Mouse (Mus musculus): ENCODE results near the gene Ncoa4.
"Not testable (repeated sequence)": the region's sequence is repeated elsewhere in the genome, so short reads cannot be mapped to it uniquely, and the experiment has no call there.

Ncoa4 gene

GRCm38 (mm10) chr14:32159690-32160246, at the start of gene Ncoa4:
Ncoa4 (plus strand) TSS chr14:32159865.
- DNase-seq (ENCODE audit: low spot score in 2 of 2), result peak; percentile 97 to 98

- DNase-seq (ENCODE audit: low spot score in 2 of 2), result not testable (repeated sequence)
Observed at GRCm38 (mm10) chr14:32112124-32112523, 47.5 kb upstream of the Ncoa4 start.

GRCm38 (mm10) chr14:32120940-32121919, 38.4 kb upstream of the Ncoa4 start:
- DNase-seq (ENCODE audit: low spot score in 2 of 2), result no peak

GRCm38 (mm10) chr14:32121920-32122315, 37.7 kb upstream of the Ncoa4 start:
- peak; percentile 31 to 45 for DNase-seq (ENCODE audit: low spot score in 2 of 2)

- no peak for DNase-seq (ENCODE audit: low spot score in 2 of 2)
Observed at GRCm38 (mm10) chr14:32124261-32124660, 35.4 kb upstream of the Ncoa4 start.

GRCm38 (mm10) chr14:32125256-32125655, 34.4 kb upstream of the Ncoa4 start:
- DNase-seq (ENCODE audit: low spot score in 2 of 2), result not testable (repeated sequence)

- no peak for DNase-seq (ENCODE audit: low spot score in 2 of 2)
Observed at GRCm38 (mm10) chr14:32128409-32128808, 31.3 kb upstream of the Ncoa4 start.

- no peak for DNase-seq (ENCODE audit: low spot score in 2 of 2)
Observed at GRCm38 (mm10) chr14:32131836-32132235, 27.8 kb upstream of the Ncoa4 start.

GRCm38 (mm10) chr14:32134293-32134692, 25.4 kb upstream of the Ncoa4 start:
- no peak for DNase-seq (ENCODE audit: low spot score in 2 of 2)

GRCm38 (mm10) chr14:32136467-32136866, 23.2 kb upstream of the Ncoa4 start:
- DNase-seq (ENCODE audit: low spot score in 2 of 2), result not testable (repeated sequence)

- no peak for DNase-seq (ENCODE audit: low spot score in 2 of 2)
Observed at GRCm38 (mm10) chr14:32140359-32140965, 19.2 kb upstream of the Ncoa4 start.

- DNase-seq (ENCODE audit: low spot score in 2 of 2), result no peak
Observed at GRCm38 (mm10) chr14:32141723-32142122, 17.9 kb upstream of the Ncoa4 start, which contains the start of gene Msmb. Msmb (plus strand) TSS chr14:32142023.

GRCm38 (mm10) chr14:32144734-32145133, 14.9 kb upstream of the Ncoa4 start:
- DNase-seq (ENCODE audit: low spot score in 2 of 2), result no peak

- DNase-seq (ENCODE audit: low spot score in 2 of 2), result no peak
Observed at GRCm38 (mm10) chr14:32145401-32145800, 14.3 kb upstream of the Ncoa4 start.

GRCm38 (mm10) chr14:32145809-32146511, 13.7 kb upstream of the Ncoa4 start:
- DNase-seq (ENCODE audit: low spot score in 2 of 2), result peak; percentile 51 to 75

GRCm38 (mm10) chr14:32146578-32146977, 13.1 kb upstream of the Ncoa4 start:
- DNase-seq (ENCODE audit: low spot score in 2 of 2), result no peak

- no peak for DNase-seq (ENCODE audit: low spot score in 2 of 2)
Observed at GRCm38 (mm10) chr14:32150872-32151271, 8.8 kb upstream of the Ncoa4 start.

GRCm38 (mm10) chr14:32152243-32152965, 7.3 kb upstream of the Ncoa4 start:
- no peak for DNase-seq (ENCODE audit: low spot score in 2 of 2)

- DNase-seq (ENCODE audit: low spot score in 2 of 2), result no peak
Observed at GRCm38 (mm10) chr14:32153156-32153555, 6.5 kb upstream of the Ncoa4 start.

- no peak for DNase-seq (ENCODE audit: low spot score in 2 of 2)
Observed at GRCm38 (mm10) chr14:32154758-32155157, 4.9 kb upstream of the Ncoa4 start.

- peak; percentile 40 to 53 for DNase-seq (ENCODE audit: low spot score in 2 of 2)
Observed at GRCm38 (mm10) chr14:32159150-32159670, 455 bp upstream of the Ncoa4 start.
